Mouse (Mus musculus): Measurements from ENCODE around the gene Lama2. TPM values are rescaled to one million over a fixed set of nuclear protein-coding genes. Genes with fewer than 3 reads are reported as not detected.
A peak's percentile ranks its signal among the peaks of the same experiment; 100 is the strongest.
"Not testable (repeated sequence)": the region's sequence is repeated elsewhere in the genome, so short reads cannot be mapped to it uniquely, and the experiment has no call there.

Gene Lama2
- total RNA-seq, 1 experiment from 2014 or later, result 45.6 TPM

- no peak for DNase-seq
These were observed 613.8 kb downstream of the Lama2 start for GRCm38 (mm10) chr10:27005716-27006115.

GRCm38 (mm10) chr10:27001554-27002178 is 617.9 kb downstream of the Lama2 start:
- no peak for DNase-seq

- DNase-seq, result no peak
These were observed 622.9 kb downstream of the Lama2 start for GRCm38 (mm10) chr10:26996684-26997083.

DNA sequence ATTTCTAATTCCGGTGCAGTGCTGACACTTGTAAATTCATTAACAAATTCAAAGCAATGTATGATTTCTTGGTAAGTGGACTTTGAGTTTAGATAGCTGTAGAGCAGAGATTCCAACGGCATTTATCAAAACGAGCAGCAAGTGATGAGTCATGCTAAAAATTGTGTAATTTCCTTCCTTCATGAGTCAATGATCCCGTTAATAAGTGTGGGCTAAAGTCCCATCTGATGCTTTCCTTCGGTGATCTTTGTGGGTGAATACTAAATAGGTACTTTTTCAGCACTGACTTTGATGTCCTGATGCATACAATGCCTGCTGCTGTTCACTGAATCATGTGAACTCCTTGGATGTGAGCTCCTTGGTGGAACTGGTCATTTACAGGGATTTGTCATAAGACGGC is 623.6 kb downstream of the Lama2 start:
- no peak for DNase-seq

DNA sequence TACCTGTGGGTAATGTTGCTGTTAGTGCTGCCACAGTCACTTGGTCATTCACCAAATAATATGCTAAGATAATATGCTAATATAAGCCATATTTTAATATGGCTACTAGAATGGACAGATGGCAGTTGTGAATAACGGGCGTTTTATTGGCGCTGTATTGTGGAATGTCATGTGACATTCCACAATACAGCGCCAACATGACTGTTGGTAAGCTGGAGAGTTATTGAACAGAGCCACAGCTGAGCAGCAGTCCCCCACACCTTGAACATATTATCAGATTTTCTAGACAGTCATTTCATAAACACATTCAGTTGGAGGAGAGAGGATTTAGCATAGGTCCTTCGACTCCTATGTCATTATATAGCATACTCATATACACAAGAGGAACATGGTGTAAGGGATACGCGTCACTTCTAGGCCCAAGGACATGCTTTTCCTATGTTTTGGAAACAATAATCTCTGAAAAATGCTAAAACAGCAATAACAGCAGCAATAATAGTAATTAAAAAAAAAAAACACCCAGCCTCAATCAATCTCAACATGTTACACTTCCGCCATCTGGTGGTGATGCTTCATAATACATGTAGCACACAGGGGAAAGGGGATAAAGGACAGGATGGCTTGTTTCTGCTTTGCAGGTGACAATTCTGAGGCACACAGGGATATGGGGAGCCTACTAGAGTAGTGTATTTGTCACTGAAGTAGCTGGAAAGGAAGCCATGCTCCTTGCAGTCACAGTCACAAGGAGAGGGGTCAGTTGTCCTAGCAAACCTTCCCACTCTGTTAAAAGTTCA is 624.2 kb downstream of the Lama2 start:
- DNase-seq, result peak; percentile 72

- no peak for DNase-seq
These were observed 625.4 kb downstream of the Lama2 start for GRCm38 (mm10) chr10:26993971-26994761.

DNA sequence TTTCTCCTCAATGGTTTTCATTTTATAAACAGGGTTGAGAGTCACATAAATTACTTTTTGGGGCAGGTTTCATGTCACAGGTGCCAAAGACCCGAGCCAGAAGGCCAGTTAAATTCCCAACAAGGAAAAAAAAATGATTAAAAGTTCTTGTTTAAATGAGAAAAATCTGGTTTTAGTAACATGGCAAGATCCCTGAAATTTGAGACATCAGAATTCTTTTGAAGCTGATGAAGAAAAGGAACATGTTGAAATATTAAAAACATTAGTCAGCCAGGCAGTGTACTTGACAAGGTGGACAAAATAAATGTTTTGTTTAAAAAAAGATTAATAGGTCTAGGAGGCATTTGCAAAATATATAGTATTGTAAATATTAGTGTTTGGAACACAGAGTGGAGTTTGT is 634.1 kb downstream of the Lama2 start:
- DNase-seq, result no peak

DNA sequence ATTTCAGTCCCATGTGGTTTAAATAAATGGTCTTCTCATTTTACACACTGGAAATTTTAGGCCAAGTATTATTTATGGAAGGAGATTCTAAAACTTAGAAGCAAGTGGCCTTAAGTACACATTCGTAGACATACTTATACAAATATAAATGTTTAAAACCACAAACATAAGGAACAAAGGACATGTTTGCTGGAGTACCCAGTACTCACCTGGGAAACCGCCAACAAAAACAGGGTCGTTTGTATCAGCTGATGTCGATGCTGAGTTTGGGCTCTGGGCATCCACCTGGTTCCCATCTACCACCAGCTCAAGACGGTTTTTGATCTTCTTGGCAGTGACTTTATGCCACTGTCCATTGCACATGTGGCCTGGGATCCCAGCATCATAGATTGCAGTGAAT is 635.5 kb downstream of the Lama2 start:
- not testable (repeated sequence) for DNase-seq

DNA sequence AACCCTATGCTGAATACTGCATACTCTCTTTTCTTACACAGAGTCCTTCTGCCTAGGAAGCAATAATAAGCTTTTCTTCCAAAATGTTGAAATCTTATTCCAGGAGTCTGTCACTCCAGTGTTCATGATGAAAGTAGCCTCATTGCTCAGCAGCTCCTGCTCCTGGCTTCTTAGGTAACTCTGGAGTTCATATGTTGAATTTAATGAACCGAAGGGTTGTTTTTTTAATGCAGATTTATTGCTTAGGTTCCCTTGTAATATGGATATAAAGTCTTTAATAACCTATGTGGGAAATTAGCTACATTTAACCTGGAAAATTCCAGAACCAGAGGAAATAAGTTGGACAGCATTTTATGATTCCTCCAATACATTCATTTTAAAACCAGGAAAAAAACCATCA is 636.0 kb downstream of the Lama2 start:
- DNase-seq, result no peak

DNA sequence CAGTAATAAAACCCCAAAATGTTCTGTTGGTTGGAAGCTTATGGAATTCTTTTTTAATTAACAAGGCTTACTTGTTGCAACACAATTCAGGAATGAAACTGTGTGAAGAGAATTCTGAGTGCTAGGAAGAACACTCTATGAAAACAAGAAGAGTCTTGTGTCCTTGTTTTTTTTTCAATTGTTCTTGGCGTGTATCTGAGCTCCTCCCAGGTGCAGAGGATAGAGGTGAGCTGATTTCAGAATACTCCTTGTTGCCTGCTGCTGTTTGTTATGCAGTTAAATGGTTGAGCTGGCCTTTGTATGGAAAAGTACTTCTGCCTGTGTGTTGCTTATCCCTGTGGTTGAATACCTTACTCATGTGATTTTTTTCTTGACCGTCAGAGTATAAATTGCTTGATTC is 636.9 kb downstream of the Lama2 start:
- no peak for DNase-seq

DNA sequence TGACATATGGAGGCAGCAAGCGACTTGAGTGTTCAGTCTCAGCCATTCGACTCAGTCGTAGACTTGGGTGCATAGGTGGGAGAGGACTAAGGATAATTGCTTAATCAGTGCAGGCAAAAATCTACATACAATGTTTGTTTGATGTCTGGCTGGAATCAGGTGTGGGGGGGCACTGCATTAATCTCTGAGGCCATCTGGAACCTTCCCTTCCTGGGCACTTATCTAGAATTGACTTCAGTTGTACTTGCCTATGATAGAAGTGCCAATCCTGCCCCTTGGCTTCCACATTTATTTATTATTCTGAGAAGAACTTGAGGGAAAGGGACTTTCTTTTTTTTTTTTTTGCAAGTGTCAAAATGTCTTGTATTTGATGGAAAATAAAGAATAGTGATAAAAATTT is 644.2 kb downstream of the Lama2 start:
- no peak for DNase-seq

DNA sequence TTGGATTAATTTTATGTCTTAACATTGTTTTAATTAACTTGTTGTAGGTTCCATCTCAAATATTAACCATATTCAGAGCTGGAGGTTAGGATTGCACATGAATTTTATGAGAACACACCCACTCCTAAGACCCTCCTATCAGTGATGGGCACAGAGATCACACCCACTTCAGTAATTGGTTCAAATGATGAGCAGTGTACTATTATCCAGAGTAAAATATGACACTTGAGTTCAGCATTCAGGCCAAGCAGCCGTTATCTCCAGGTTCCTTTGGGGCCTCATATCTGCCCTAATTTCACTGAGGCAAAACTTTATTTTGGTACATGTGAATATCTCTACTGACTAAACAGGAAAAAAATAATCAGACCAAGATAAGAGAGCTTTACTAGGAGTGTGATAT is 645.3 kb downstream of the Lama2 start:
- no peak for DNase-seq

- DNase-seq, result no peak
These were observed 646.0 kb downstream of the Lama2 start for GRCm38 (mm10) chr10:26973575-26973974.

GRCm38 (mm10) chr10:26958513-26958912 is 661.0 kb downstream of the Lama2 start:
- no peak for DNase-seq

- DNase-seq, result no peak
These were observed 669.1 kb downstream of the Lama2 start for GRCm38 (mm10) chr10:26950448-26950847.

GRCm38 (mm10) chr10:26949667-26950066 is 669.9 kb downstream of the Lama2 start:
- DNase-seq, result no peak

DNA sequence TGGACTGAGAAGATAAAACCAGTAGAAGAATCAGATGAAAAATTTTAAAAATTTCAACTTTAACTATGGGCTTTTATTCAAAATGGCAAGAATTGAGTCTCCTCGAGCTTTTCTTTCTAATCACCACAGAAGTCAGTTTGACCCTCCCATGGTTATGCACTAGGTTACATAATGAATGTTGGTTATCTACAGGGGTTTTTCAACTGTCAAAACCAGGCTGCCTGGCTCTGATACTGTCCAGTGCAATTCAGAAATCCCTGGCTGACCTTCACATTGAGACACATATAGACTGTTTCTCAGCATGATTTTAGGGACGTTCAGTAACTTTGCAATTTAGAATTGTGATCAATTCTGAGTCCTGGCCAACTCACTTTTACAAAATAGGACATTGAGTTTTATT is 671.2 kb downstream of the Lama2 start:
- no peak for DNase-seq

DNA sequence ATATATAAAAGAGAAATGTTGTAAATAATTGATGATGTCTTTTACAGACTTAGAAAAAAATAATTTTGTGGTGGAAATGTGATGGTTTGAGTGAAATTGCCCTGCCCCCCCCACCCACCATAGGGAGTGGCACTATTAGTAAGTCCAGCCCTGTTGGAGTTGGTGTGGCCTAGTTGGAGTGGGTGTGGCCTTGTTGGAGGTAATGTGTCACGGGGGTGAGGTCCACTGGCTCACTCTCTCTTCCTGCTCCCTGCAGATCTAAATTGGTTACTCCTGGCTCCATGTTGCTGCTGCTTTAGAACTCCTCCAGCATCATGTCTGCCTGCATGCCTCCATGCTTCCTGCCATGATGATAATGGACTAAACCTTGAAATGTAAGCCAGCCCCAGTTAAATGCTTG is 680.0 kb downstream of the Lama2 start:
- no peak for DNase-seq

- not testable (repeated sequence) for DNase-seq
These were observed 681.1 kb downstream of the Lama2 start for GRCm38 (mm10) chr10:26938464-26938863.

DNA sequence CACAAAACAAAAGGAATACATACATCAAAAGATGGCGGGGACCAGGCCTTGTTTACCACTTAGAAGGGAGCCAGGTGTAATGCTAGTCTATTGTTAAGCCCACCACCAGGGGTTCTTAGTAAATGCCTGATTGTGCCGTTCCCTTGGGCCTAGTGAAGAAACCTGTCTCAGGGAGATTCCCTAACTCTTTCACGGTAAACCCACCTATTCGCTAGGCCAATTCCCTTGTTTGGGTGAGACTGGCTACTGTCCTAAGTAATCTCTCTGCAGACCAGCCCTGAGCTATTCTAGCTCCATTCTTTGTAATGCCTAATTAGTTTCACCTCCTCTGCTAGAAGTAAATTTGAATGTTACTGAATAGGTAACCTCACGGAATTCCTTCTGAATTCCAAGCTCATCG is 683.5 kb downstream of the Lama2 start:
- DNase-seq, result not testable (repeated sequence)

Data from adrenal gland, postnatal 14 days (tissue).